Mouse (Mus musculus): ENCODE data around the gene Gdpd1. TPM values are rescaled to one million over a fixed set of nuclear protein-coding genes. Genes with fewer than 3 reads are reported as not detected.

The Gdpd1 gene
- polyA plus RNA-seq, 1 experiment from 2014 or later: 25.8 TPM

GRCm38 (mm10) chr11:87002078-87002829 lies 71.6 kb downstream of the Gdpd1 start:
- Histone ChIP-seq H3K4me1 (replicated peaks) (peaks cover 5% of the 10 kb centered on the region), H3K9me3 (replicated peaks) (no peaks in the 10 kb centered on the region), H3K9ac (no peak overlapping the region), H3K36me3 (no peaks in the 10 kb centered on the region), H3K4me3 (no peak overlapping the region), H3K27ac (peak overlapping the region; percentile 8; the same call in 1 of the 2 replicates), H3K27me3 (no peaks in the 10 kb centered on the region), H3K4me2 (no peak overlapping the region)
- no peak for ATAC-seq (replicated peaks; ENCODE audit: insufficient number of reproducible peaks, insufficient read depth, low FRiP score, low read depth)
- 52% methylated on average over 10 of the region's 10 CpGs for WGBS

- Histone ChIP-seq H3K4me2 (no peak overlapping the region), H3K4me1 (replicated peaks) (peaks cover 5% of the 10 kb centered on the region), H3K36me3 (no peaks in the 10 kb centered on the region), H3K9me3 (replicated peaks) (no peaks in the 10 kb centered on the region), H3K27ac (no peak overlapping the region), H3K9ac (no peak overlapping the region), H3K4me3 (no peak overlapping the region), H3K27me3 (no peaks in the 10 kb centered on the region)
- ATAC-seq (replicated peaks; ENCODE audit: insufficient number of reproducible peaks, insufficient read depth, low FRiP score, low read depth): no peak
- WGBS: 68% methylated on average over 8 of the region's 8 CpGs
Observed at GRCm38 (mm10) chr11:87001217-87001616, 72.6 kb downstream of the Gdpd1 start.

GRCm38 (mm10) chr11:86996266-86996665 lies 77.6 kb downstream of the Gdpd1 start:
- H3K27ac ChIP-seq: peak overlapping the region; percentile 35; the same call in 1 of the 2 replicates
- WGBS: 65% methylated on average over 2 of the region's 2 CpGs

GRCm38 (mm10) chr11:86995625-86996221 lies 78.1 kb downstream of the Gdpd1 start:
- Histone ChIP-seq H3K4me3 (no peak overlapping the region), H3K4me2 (no peak overlapping the region), H3K4me1 (replicated peaks) (peaks cover 32% of the 10 kb centered on the region), H3K9ac (no peak overlapping the region), H3K27me3 (no peaks in the 10 kb centered on the region), H3K36me3 (no peaks in the 10 kb centered on the region), H3K27ac (peak overlapping the region; percentile 98), H3K9me3 (replicated peaks) (no peaks in the 10 kb centered on the region)
- no peak for ATAC-seq (replicated peaks; ENCODE audit: insufficient number of reproducible peaks, insufficient read depth, low FRiP score, low read depth)
- WGBS: 33% methylated on average over 6 of the region's 6 CpGs

More at GRCm38 (mm10) chr11:86996266-86996665, 77.6 kb downstream of the Gdpd1 start:
- H3K27me3 ChIP-seq: no peaks in the 10 kb centered on the region
- H3K4me3 ChIP-seq: no peak overlapping the region
- no peak overlapping the region for H3K4me2 ChIP-seq
- no peak overlapping the region for H3K9ac ChIP-seq
- ATAC-seq (replicated peaks; ENCODE audit: insufficient number of reproducible peaks, insufficient read depth, low FRiP score, low read depth): no peak
- H3K36me3 ChIP-seq: no peaks in the 10 kb centered on the region
- no peaks in the 10 kb centered on the region for H3K9me3 ChIP-seq (replicated peaks)
- peaks cover 29% of the 10 kb centered on the region for H3K4me1 ChIP-seq (replicated peaks)

GRCm38 (mm10) chr11:86994791-86995624 lies 78.9 kb downstream of the Gdpd1 start:
- H3K4me1 ChIP-seq (replicated peaks): peaks cover 38% of the 10 kb centered on the region
- ATAC-seq (replicated peaks; ENCODE audit: insufficient number of reproducible peaks, insufficient read depth, low FRiP score, low read depth): no peak
- no peak overlapping the region for H3K4me2 ChIP-seq
- no peak overlapping the region for H3K4me3 ChIP-seq
- no peaks in the 10 kb centered on the region for H3K27me3 ChIP-seq
- H3K9ac ChIP-seq: no peak overlapping the region
- 52% methylated on average over 10 of the region's 10 CpGs for WGBS
- no peaks in the 10 kb centered on the region for H3K36me3 ChIP-seq
- H3K9me3 ChIP-seq (replicated peaks): no peaks in the 10 kb centered on the region
- H3K27ac ChIP-seq: peak overlapping the region; percentile 98

GRCm38 (mm10) chr11:86994330-86994729 lies 79.5 kb downstream of the Gdpd1 start:
- H3K4me1 ChIP-seq (replicated peaks): peaks cover 45% of the 10 kb centered on the region
- H3K27ac ChIP-seq: peak overlapping the region; percentile 98
- no peaks in the 10 kb centered on the region for H3K36me3 ChIP-seq
- H3K4me3 ChIP-seq: peak overlapping the region; percentile 96
- H3K9ac ChIP-seq: peak overlapping the region; percentile 95
- H3K4me2 ChIP-seq: peak overlapping the region; percentile 77
- no peaks in the 10 kb centered on the region for H3K27me3 ChIP-seq
- no peak for ATAC-seq (replicated peaks; ENCODE audit: insufficient number of reproducible peaks, insufficient read depth, low FRiP score, low read depth)
- 17% methylated on average over 6 of the region's 6 CpGs for WGBS
- no peaks in the 10 kb centered on the region for H3K9me3 ChIP-seq (replicated peaks)

- Histone ChIP-seq H3K36me3 (no peaks in the 10 kb centered on the region), H3K27me3 (no peaks in the 10 kb centered on the region), H3K9ac (peak within 1 kb of the TSS; percentile 95), H3K4me3 (peak within 1 kb of the TSS; percentile 96), H3K4me2 (peak within 1 kb of the TSS; percentile 77), H3K9me3 (replicated peaks) (no peaks in the 10 kb centered on the region), H3K27ac (peak within 1 kb of the TSS; percentile 98), H3K4me1 (replicated peaks) (peaks cover 50% of the 10 kb centered on the region)
- ATAC-seq (replicated peaks; ENCODE audit: insufficient number of reproducible peaks, insufficient read depth, low FRiP score, low read depth): peak; percentile 99
- under 1% methylated on average over 95 of the region's 96 CpGs for WGBS
Observed at GRCm38 (mm10) chr11:86993041-86994037, 80.5 kb downstream of the Gdpd1 start, which contains the start of gene Ypel2. Gene Ypel2, minus strand, starts transcription at chr11:86993707.

- WGBS: 2% methylated on average over 13 of the region's 13 CpGs
- no peak for ATAC-seq (replicated peaks; ENCODE audit: insufficient number of reproducible peaks, insufficient read depth, low FRiP score, low read depth)
- Histone ChIP-seq H3K27me3 (no peaks in the 10 kb centered on the region), H3K4me2 (peak overlapping the region; percentile 77), H3K9me3 (replicated peaks) (no peaks in the 10 kb centered on the region), H3K4me3 (peak overlapping the region; percentile 96), H3K27ac (peak overlapping the region; percentile 98), H3K4me1 (replicated peaks) (peaks cover 54% of the 10 kb centered on the region), H3K9ac (peak overlapping the region; percentile 95), H3K36me3 (no peaks in the 10 kb centered on the region)
Observed at GRCm38 (mm10) chr11:86992461-86992988, 81.3 kb downstream of the Gdpd1 start.

- peaks cover 61% of the 10 kb centered on the region for H3K4me1 ChIP-seq (replicated peaks)
- WGBS: 90% methylated on average over 4 of the region's 4 CpGs
- H3K27ac ChIP-seq: peak overlapping the region; percentile 98; the same call in 1 of the 2 replicates
- no peaks in the 10 kb centered on the region for H3K27me3 ChIP-seq
- H3K4me3 ChIP-seq: peak overlapping the region; percentile 96
- H3K36me3 ChIP-seq: no peaks in the 10 kb centered on the region
- H3K4me2 ChIP-seq: peak overlapping the region; percentile 77
- H3K9me3 ChIP-seq (replicated peaks): no peaks in the 10 kb centered on the region
- ATAC-seq (replicated peaks; ENCODE audit: insufficient number of reproducible peaks, insufficient read depth, low FRiP score, low read depth): no peak
- H3K9ac ChIP-seq: peak overlapping the region; percentile 95
Observed at GRCm38 (mm10) chr11:86991241-86991640, 82.6 kb downstream of the Gdpd1 start.

- Histone ChIP-seq H3K9me3 (replicated peaks) (no peaks in the 10 kb centered on the region), H3K4me1 (replicated peaks) (peaks cover 56% of the 10 kb centered on the region), H3K4me2 (peak overlapping the region; percentile 36), H3K36me3 (no peaks in the 10 kb centered on the region), H3K4me3 (0 out of 2 replicates have a peak overlapping the region, but pooled peaks have one; percentile 7), H3K27me3 (no peaks in the 10 kb centered on the region), H3K27ac (0 out of 2 replicates have a peak overlapping the region, but pooled peaks have one; percentile 25), H3K9ac (peak overlapping the region; percentile 43; the same call in 1 of the 2 replicates)
- no peak for ATAC-seq (replicated peaks; ENCODE audit: insufficient number of reproducible peaks, insufficient read depth, low FRiP score, low read depth)
- WGBS: 62% methylated on average over 3 of the region's 3 CpGs
Observed at GRCm38 (mm10) chr11:86990309-86990708, 83.6 kb downstream of the Gdpd1 start.

Measured in heart, embryonic 15.5 days (tissue).